Mouse (Mus musculus): ENCODE data around the gene Car7. TPM values are rescaled to one million over a fixed set of nuclear protein-coding genes. Genes with fewer than 3 reads are reported as not detected.

Car7 gene
- polyA plus RNA-seq, 1 experiment, result 1.8 TPM

DNA sequence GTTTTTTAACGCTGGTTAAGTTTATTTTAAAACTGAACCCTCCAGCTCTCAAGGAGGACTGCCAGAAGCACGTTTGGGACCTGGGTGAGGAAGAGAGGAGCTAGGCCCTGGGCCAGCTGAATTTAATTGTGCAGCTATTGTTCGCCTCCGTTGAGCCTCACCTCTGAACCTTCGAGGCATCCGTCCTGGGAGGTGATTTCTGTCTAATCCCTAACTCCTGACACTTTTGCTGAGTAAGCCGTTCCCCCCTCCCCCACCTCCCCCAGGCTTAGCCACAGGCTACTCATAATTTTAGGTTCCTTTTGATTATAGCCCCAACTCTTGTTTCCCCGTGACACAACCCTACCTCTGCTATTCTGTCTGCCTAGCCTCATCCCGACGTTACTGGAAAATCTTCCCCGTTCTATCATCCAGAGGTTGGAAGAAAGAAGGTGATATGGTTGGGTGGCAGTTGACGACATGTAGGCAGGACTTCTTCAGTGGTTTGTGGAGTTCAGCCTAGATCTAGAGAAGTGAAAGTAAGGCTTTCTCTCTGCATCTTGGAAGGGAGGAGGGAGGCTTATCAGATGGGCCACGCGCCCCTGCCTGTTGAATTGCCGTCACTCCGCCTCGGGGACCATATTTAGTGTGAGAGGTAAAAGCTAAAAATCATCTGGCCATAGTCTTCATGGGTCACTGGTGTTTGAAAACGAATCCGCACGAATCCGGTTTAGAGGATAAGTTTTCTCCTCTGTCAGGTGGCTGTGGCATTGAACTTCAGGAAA lies 61.5 kb downstream of the Car7 start:
- TF ChIP-seq POLR2A (IDR thresholded peaks at IDR 0.05; ENCODE audit: borderline replicate concordance, extremely low read depth, insufficient read depth, insufficient read length, poor library complexity, severe bottlenecking) (no peak), CTCF (IDR thresholded peaks at IDR 0.05; ENCODE audit: borderline replicate concordance, extremely low read depth, insufficient read depth, insufficient read length) (no peak)
- DNase-seq (ENCODE audit: low read depth), result no peak

DNA sequence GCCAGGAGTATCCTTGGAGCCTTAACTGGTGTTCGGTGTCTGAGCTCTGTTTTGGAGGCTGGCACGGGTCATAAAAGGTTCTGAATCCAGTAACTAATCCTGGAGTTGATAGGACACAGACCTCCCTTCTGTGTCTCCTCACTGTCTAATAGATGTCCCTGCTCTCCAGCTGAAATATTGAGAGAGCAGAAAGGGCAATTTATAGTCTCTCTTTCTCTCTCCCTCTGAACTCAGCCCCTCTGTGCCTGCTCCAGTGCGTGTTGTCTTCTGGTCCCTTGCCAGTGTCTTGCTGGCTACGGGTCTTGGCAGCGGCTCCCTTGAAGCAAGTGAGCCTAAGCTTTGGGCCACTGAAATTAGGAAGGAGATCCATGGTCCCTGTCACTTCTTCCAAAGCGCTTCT lies 63.2 kb downstream of the Car7 start:
- no peak for TF ChIP-seq CTCF (IDR thresholded peaks at IDR 0.05; ENCODE audit: borderline replicate concordance, extremely low read depth, insufficient read depth, insufficient read length)
- no peak for TF ChIP-seq POLR2A (IDR thresholded peaks at IDR 0.05; ENCODE audit: borderline replicate concordance, extremely low read depth, insufficient read depth, insufficient read length, poor library complexity, severe bottlenecking)
- DNase-seq (ENCODE audit: low read depth), result peak; percentile 11

DNA sequence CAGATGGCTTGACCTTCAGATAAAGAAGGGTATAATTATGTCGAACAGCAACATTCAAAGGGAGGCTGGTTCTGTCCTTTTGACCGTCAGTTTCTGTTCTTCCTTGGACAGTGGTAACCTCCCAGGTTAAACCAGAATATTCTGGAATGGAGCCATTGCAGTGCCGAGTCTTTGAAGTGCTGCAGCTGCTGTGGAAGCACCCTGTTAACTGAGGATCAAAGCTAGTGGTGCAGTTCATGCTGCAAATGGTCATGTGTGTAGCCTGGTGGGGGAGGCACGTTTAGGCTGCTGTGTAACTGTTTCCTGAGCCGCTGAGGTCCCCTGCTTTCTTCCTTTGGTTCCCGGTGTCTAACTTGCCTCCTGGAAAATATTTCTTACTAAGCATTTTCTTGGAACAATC lies 64.0 kb downstream of the Car7 start:
- TF ChIP-seq POLR2A (IDR thresholded peaks at IDR 0.05; ENCODE audit: borderline replicate concordance, extremely low read depth, insufficient read depth, insufficient read length, poor library complexity, severe bottlenecking) (no peak), CTCF (IDR thresholded peaks at IDR 0.05; ENCODE audit: borderline replicate concordance, extremely low read depth, insufficient read depth, insufficient read length) (no peak)
- peak; percentile 32 for DNase-seq (ENCODE audit: low read depth)

Other genes with a start within 250 kb of the Car7 start
- not detected in 2 replicates for gene Cmtm2a, start 241.5 kb upstream of the Car7 start, polyA plus RNA-seq (2012; rRNA removed)
- gene Gm45711, start 224.6 kb upstream of the Car7 start, polyA plus RNA-seq (2012; rRNA removed), result not detected in 2 replicates
- 0.08 TPM in 1 of 2 replicates, not detected in the other for gene Cmtm1, start 224.5 kb upstream of the Car7 start, polyA plus RNA-seq (2012; rRNA removed)
- not detected in 2 replicates for gene Gm11020, start 213.1 kb upstream of the Car7 start, polyA plus RNA-seq (2012; rRNA removed)
- not detected in 2 replicates for gene Cmtm2b, start 212.5 kb upstream of the Car7 start, polyA plus RNA-seq (2012; rRNA removed)
- gene Cmtm3, start 195.3 kb upstream of the Car7 start, polyA plus RNA-seq (2012; rRNA removed), result 57.5 and 64.9 TPM in 2 replicates
- 18.3 and 20.8 TPM in 2 replicates for gene Cmtm4, start 138.9 kb upstream of the Car7 start, polyA plus RNA-seq (2012; rRNA removed)
- gene Dync1li2, start 91.6 kb upstream of the Car7 start, polyA plus RNA-seq (2012; rRNA removed), result 89.9 and 110 TPM in 2 replicates
- 0.38 and 0.57 TPM in 2 replicates for gene Terb1, start 24.8 kb upstream of the Car7 start, polyA plus RNA-seq (2012; rRNA removed)
- 72.4 and 89.3 TPM in 2 replicates for gene Nae1, start 52 bp upstream of the Car7 start, polyA plus RNA-seq (2012; rRNA removed)
- 6.8 and 9.7 TPM in 2 replicates for gene Pdp2, start 56.8 kb downstream of the Car7 start, polyA plus RNA-seq (2012; rRNA removed)
- gene Cdh16, start 89.7 kb downstream of the Car7 start, polyA plus RNA-seq (2012; rRNA removed), result not detected in 2 replicates
- gene Rrad, start 96.6 kb downstream of the Car7 start, polyA plus RNA-seq (2012; rRNA removed), result 3.0 and 3.4 TPM in 2 replicates
- 83.3 and 119 TPM in 2 replicates for gene Ciao2b, start 107.3 kb downstream of the Car7 start, polyA plus RNA-seq (2012; rRNA removed)
- gene Ces2a, start 199.3 kb downstream of the Car7 start, polyA plus RNA-seq (2012; rRNA removed), result not detected in 2 replicates